Mouse (Mus musculus) fibroblast of lung, adult 2 months (primary cell): Measurements from ENCODE around the gene Dync1li2.
A peak's percentile ranks its signal among the peaks of the same experiment; 100 is the strongest.

Experiments
- DNase-seq: peaks from one replicate; pipeline ENCODE4 v3.0.0-alpha.2; 2011; ENCODE audit warnings: low read depth

The Dync1li2 gene

DNA sequence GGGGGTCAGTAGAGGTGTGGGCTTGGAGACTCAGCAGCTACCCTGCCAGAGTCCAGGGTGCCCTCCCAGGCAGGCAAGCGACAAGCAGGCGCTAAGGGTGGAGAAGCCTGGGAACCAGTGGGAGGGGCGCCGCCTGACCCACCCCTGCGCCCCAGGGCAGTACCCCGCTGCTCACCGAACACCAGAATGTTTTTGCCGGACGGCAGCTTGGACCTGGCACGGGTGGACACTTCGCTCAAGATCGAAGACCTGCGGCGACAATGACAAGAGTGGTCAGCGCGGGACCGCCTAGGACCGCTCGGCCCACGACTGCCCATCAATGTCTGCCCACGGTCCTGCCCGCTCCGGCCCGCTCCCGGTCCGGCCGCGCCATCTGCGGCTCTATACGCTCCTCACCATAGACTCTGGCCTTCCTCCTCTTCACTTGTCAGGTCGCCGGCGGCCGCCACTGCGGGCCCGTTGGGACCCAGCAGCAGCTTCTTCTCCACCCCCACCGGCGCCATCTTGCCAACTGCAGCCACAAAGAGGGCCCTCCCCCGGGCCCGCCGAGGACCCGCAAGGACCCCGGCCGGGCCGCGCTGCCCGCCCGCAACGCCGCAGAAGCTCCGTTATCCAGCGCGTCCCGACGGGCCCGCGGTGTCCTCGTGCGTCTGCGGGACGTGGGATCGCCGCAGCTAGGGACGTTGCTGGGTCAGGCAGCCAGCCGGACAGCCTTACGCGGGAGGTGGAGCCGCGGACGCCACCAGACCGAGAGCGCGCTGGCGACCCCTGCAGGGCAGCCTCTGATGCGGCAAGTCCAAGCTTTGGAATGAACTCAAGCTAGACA, at the start of gene Dync1li2:
Gene Dync1li2, minus strand, starts transcription at position 749 of the 826 bp plus-strand sequence.
- peak; percentile 65 for DNase-seq

DNA sequence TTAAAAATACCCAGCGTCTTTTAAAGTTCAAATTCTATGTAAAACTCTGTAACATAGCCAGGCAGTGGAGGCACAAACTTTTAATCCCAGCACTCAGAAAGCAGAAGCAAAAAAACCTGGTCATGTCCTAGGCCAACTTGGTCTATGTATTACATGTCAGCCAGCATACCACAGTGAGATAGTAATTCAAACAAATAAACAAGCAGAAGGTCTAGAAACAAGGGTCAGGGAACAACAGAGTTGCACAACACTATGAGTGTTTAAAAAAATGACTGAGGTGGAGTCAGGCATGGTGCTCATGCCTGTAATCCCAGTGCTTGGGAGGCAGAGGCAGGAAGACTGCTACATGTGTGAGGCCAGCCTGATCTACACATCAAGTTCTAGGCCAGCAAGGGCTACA, 36.2 kb upstream of the Dync1li2 start:
- DNase-seq = no peak

DNA sequence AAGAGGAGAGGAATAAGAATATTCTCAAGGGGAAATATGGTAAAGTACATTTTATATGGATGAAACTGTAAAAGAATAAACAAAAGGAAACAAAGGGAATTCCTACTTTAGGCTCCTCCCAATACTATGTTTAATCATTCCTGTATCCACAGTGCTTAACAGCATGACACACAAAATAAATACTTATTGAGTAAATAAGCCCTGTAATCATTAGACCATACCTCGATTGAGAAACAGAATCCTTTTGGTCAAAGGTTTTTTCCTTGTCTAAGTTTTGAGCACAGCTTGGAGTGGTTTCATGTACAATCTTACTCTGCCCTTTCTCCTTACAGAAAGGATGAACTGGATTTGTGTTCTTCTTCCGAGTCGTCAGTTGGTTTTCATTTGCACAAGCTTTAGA, 29.6 kb upstream of the Dync1li2 start:
- DNase-seq = no peak

DNA sequence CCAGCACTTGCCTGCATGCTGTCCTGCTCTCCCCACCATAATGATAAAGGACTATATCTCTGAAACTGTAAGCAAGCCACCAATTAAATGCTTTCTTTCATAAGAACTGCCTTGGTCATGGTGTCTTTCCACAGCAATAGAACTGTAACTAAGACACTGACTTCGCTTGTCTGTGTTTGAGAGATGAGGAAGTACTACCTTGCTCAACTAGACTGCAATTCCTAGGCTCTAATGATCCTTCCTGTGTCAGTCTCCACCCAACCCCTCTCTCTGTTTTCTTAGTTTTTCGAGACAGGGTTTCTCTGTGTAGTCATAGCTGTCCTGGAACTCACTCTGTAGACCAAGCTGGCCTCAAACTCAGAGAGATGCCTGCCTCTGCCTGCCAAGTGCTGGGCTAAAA, 24.6 kb upstream of the Dync1li2 start:
- no peak for DNase-seq

DNA sequence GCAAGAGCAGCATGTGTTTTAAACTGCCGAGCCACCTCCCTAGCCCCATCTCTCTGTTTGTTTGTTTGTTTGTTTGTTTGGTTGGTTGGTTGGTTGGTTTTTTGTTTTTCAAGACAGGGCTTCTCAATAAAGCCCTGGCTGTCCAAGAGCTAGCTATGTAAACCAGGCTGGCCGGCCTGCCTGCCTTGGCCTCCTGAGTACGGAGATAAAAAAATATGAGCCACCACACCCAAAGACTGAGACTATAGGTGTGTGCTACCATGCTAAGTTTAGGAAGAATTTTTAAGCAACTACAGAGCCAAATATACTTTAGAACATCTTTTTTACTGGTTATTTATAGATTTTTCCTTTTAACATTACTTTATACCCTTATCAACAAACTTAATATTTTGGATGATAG, 9.3 kb upstream of the Dync1li2 start:
- no peak for DNase-seq

DNA sequence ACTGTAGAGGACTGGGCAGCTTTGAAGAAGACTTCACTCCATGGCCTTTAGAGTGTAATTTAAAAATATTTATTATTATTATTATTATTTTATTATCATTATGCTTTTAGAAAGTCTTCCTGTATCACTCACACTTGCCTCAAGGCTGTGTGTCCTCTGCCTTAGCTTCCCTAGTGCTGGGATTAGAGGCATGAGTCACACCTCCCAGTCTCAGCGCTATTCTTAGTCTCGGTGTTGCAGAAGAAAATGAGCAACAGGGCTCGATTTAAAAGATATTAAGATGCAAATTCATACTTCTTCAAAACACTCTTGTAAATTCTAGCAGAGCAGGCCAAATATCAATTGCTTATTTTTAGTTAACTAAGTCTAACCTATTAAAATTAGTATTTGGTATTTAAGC, 5.9 kb upstream of the Dync1li2 start:
- peak; percentile 3 for DNase-seq

DNA sequence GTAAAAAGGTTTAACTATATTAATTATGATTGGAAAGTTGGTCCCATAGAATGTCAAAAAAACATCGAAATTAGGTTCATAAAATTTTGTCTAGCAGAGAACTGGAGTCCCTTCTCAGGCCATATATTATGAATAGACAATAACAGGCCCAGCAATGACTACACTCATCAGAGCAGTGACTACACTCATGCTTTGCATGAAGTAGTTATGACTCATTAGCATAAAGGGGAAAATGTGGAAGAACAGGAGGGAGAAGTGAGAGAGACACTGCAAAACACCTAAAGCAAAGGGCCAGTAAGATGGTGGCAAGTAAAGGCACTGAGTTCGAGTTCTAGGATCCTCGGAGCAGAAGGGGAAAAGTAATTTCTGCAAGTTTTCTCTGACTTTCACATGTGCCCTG, 3.2 kb upstream of the Dync1li2 start:
- DNase-seq = no peak

DNA sequence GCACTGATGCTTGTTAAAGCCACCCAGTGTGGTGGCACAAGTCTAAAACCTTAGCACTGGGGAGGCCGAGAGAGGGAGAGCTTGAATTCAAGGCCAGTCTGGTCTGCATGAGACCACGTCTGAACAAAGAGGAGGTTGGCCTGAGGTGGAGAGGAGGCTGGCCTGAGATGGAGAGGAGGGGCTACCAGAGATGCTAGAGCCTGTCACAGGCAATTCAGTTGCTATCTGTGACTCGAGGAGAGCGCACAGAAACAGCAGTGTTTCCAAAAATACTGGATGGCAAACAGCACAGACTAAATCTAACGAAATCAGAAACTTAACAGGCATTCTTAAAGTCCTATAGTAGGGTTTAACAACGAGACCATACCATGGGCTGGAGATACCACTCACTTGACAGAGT, 2.4 kb upstream of the Dync1li2 start:
- no peak for DNase-seq

DNA sequence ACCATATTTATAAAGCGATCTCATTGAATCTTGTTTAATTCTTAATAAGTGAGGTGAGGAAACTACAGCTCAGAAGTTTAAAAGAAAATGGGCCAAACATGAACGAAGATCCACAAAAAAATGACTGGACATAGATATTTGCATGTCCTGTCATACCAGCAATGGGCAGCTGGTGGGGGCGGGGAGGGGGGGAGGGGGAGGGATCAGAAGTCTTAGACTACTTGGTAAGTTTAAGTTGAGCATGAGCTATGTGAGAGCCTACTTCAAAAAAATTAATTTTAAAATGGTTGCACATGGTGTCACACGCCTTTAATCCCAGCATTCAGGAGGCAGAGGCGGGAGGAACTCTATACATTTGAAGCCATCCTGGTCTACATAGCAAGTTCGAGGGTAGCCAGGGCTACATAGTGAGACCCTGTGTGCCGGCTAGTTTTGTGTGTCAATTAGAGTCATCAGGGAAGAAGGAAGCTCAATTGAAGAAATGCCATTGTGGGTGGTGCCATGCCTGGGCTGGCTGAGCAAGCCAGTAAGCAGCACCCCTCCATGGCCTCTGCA, 355 bp upstream of the Dync1li2 start:
- DNase-seq = no peak

DNA sequence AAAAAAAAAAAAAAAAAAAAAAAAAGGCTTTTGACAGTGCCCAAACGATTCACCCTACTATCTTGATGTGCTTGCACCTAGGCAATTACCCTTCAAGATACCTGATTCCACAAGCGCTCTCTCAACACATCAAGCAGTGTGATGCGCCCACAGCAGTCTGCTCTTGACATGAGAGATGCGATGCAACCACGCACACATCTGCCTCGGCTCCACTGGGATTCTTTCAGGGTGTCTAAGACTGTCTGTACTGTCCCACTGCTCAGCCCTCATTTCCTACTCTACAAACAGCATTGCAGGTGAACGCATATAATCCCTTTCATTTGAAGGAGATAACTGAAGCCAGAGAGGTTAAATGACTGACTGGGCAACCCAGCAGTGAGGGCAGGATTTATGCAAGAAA, 1.2 kb downstream of the Dync1li2 start:
- no peak for DNase-seq

DNA sequence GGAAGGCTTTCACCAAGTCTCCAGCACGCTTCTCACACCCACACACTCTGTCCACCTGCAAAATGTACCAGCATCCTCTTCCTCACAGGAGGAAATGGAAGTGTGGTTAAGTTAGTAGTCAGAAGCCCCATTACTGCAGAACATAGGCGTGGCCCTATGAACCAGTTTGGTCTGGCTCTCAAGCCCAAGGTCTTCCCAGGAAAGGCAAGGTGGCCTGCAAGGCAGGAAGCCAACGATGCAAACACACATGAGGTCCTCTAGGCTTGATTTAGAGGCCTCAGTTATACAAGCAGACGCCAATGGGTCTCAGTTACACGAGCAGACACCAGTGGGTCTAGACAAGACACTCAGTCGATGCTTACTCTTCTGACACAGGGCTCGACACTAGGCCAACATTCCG, 3.4 kb downstream of the Dync1li2 start:
- DNase-seq = no peak

DNA sequence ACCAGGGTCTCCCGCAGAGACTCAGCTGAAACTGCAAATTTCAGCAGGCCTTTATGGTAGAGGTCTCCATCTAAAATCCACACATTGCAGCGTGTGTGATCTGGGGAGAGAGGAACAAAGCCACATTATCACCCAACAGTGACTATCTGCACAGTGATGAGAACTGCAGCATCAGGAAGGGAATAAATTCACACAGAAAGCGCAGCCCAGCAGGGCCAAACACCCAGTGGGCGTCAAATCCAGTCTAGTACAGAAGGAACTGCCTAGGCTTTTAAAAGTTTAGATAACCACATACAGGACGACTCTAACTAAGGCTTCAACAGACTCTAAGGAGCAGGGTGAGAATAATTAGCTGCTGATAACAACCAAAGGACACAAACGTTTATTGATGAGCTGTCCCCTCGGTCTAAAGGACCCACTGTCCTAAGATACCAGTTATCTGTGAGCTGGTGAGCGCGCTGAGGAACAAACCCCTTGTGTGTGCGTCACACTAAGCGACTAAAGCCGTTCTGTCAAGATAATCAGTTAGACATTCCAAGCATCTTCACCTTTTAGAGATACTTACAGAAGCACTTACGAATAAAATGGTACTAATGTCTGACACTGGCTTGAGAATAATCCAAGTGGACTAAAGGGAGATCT, 5.2 kb downstream of the Dync1li2 start:
- no peak for DNase-seq

DNA sequence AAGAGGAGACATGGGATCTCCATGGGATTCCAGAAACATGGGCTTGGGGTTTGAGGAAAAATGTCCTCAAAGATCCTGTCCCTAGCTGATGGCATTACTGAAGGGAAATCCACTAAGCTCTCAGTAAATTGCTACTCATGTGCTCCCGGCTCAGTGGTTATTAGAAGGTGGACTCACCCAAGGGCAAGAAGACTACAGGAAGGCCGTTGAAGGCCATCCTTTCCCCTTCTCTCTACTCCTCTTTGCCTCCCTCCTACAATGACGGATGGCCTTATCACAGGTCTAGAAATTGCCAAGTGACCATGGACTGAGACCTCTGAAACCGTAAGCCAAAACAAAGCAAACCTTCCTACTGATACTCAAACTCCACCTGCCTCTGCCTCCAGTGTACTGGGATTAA, 6.3 kb downstream of the Dync1li2 start:
- DNase-seq = no peak

DNA sequence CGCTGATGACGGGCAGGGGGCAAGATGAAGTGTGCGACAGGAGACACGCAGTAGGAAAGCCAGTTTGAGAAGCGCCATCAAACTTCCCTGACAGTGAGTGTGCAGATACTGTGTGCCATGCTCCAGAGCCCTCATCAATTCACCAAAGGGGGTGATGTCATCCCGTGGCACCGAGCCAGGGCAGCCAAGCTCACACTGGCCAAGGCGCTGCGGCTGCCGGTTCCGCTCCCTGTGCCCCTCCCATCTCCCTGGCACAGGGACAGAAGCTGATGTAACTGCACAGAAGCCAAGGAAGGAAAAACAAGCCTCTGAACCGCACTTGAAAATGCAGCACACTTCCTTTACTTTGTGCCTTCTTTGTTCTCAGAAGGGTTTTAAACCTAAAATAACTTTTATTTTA, 6.8 kb downstream of the Dync1li2 start:
- DNase-seq = peak; percentile 94

DNA sequence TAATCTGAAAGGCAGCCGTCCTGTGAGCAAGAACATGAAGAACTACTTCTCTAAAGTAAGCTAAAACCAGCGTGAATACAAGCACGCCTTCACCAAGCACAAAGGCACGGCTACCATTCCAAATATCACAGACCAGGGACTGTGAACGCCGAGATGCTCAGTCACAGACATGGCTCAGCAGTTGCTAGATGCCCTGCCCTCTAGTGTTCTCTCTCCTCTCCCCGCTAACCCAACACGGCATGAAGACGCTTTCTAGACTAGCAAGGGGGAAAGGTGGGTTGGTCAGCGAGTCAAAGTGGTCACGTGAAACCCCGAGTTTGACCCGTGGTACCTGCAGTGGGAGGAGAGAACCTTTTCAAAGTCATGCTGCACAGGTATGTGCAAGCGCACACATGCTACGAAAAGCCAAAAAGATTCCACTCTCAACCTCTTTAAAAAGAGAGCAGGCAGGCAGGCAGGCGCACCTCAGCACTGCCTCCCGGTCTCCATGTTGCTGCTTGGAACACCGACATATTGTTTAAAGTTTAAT, 8.0 kb downstream of the Dync1li2 start:
- DNase-seq = no peak

DNA sequence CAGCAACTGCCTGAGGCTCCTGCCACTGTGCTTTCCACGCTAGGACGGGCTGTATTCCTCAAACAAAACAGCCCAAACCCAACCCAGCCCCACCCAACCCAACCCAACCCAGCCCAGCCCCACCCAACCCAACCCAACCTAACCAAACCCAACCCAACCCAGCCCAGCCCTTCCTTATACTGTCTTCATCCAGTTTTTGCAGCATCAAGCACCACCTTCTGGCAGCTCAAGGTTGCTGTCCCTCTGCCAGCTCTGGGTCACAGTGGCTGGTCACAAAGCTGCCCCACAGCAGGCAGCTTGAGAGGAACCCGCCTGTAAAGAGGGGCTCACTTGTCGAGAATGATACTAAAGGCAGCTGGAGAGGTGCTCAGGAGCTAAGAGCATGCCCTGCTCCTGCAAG, 8.6 kb downstream of the Dync1li2 start:
- DNase-seq = no peak

DNA sequence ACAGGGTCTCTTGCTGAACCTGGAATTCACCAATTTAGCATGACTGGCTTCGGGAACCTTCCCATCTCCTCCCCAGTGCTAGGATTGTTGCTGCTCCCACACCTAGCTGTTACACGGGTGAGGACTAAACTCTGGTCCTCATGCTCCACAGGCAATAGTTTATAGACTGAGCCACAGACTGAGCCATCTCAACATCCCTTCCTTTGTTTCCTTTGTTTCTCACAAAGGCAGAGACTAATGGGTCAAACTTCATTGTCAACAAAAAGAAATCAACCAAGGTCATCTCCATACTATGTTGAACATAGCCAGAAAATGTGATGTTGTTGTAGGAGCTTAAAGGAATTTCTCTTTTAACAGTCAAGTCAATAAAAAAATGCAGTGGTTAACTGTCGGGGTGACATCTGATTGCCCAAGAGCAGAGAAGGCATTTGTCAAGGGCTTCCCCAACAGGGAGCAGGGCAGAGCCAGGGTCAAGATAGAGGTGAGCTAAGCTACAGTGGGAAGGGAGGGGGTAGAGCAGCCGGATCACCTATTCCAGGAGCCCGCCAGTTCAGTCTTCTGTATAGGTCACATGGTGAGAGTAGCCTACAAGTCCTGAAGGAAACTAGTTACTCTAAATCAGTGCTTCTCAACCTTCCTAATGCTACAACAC, 9.5 kb downstream of the Dync1li2 start:
- DNase-seq = no peak

DNA sequence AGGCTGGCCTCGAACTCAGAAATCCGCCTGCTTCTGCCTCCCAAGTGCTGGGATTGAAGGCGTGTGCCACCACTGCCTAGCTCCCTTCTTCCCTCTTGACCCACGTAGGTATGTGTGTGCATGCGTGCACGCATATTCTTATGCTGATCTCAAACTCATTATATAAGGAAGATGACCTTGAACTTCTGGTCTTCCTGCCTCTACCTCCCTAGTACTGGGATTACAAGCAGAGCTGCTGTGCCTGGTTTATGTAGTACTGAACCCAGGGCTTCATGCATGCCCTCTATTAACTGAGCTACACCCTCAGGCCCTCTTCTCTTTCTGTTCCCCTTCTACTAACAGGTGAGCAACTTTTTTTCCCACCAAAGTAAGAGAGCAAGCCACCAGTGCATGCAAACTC, 10.2 kb downstream of the Dync1li2 start:
- DNase-seq = no peak

DNA sequence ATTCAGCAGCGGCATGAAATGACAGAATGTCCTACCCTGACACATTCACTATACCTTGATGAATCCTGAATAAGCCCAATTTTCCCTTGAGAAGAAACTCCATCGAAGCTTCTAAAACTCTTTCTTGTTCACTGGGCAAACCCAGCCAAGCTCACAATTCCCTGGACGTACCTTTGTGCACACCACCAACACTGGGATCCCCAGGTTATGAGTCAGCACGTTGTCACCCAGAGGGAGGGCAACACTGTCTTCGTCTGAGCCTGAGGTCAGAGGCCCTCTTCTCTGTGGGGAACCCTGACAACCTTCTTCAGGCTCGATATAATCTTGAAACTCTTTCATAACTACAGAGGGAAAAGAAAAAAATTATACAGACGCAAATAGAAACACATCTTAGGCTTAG, 12.6 kb downstream of the Dync1li2 start:
- DNase-seq = no peak

DNA sequence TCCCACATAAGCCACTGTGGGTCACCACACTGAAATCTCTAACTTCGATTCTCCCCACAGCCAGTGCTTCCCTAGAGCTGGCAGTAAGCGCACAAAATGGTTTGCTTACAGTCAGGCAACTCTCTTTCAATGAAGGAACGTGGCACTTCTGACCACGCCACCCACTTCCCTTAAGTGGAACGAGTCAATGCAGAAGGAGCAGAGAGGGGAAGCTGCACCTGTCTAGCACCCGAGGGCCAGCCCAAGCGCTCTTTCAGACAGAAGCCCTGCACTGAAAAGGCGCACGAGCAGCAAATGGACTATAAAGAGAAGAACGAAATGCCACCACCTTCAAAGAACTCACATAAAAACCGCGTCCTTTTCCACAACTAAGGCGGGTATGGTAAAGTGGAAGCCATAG, 15.1 kb downstream of the Dync1li2 start:
- DNase-seq = no peak

DNA sequence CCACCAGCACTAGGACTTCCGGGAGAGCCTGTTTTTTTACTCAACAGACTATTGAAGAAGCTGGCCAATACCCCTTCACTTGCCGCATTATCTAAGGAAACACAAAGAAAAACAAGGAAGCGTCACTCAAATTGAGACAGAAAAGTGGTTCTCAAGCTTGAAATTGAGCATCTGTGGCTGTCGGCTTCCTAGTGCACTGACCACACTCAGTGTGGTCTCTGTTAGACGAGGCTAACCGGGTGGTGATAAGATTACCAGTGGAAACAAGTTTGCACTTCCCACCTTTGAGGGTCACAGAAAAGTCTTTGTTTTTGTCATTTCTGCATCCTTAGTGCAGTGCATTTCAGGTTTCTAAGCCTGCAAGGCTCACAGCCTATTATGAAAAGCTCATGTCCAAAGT, 20.5 kb downstream of the Dync1li2 start:
- DNase-seq = no peak

DNA sequence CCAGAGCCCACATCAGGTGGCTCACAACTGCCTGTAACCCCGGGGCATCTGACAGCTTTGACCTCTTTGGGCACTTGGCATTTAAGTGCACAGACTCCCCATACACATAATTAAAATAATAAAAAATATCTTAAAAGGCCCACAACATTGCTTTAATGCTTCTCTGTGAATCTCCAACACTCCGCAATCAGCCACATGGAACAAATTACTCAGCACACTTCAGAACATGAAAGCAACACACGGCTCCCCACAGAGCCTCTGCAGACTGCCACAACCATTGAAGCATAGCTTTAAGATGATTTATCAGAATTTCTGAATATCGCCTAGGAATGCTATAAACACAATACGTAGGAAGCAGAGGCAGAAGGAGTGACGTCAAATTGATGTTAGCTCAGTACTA, 26.8 kb downstream of the Dync1li2 start:
- DNase-seq = no peak

DNA sequence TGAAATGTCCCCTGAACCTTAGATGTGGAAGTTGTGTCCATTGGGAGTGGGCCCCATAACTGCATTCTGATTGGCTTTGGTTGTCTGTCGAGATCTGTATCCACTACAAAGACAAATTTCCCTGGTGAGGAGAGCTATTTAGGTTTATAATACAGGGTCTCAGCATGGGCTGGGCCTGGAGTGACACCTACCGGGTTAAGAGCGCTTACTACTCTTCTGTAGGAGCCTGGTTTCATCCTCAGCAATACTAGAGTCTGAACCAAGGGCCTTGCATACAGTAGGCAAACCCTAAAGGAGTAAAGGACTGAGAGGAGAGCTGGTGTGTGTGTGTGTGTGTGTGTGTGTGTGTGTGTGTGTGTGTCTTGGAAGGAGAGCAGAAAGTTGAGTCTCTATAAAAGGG, 28.6 kb downstream of the Dync1li2 start:
- DNase-seq = no peak
